Mouse (Mus musculus): ENCODE measurements around the gene Mindy1.
"Not testable (repeated sequence)": the region's sequence is repeated elsewhere in the genome, so short reads cannot be mapped to it uniquely, and the experiment has no call there.

Gene Mindy1

DNA sequence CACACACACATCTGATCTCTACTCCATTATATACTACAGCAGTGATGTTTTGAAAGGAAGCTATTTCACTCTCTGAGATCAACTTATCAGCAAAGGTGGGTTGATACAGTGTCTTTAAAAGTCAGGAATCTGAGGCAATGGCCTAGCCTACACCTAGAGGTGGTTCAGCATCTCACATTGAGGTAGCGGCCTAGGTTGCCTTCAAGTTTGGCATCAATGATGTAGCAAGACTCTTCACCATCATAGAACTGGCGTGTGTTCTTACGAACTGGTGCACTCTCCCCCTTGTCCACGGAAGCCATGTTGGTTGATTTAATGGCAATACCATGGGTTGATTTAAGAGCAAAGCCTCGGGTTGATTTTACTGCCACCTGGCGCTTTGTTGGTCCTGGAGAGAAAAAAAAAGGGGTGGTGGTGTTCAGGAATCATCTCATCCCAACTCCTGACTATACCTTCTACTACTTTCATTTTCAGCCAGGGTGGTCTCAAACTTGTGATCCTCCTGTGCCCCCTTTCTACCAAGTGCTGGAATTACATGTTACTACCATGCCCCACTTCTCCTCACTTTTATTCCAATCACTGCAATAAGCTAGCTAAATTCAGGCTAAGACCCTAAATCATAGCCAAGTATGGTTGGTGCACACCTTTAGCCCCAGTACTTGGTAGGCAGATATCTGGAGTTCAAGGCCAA is 43.5 kb downstream of the Mindy1 start:
- DNase-seq = no peak

DNA sequence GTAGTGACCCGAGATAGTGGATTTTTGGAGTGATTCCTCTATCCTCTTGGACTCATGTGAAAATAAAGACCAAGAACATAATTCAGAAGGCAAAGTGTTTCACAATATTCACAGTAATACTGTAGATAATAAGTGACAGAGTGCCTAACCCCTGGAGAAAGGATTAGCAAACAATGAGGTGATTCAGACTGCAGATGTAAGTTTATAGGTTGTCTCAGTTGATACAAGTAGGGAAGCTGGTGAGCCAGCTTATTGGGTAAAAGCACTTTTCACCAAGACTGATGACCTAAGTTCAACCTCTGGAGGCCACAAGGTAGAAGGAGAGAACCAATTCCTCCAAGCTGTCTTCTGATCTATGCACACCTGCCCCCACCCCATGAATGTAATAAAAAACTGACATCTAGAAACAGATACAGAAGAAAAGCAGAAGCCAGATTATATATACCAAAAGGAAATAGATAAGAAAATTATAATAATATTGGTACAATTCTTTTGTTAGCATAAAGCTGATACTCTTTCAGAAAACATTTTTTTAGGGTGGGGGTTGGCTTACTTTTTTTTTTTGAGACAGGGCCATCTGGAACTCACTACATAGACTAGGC is 47.8 kb downstream of the Mindy1 start:
- DNase-seq = no peak

DNA sequence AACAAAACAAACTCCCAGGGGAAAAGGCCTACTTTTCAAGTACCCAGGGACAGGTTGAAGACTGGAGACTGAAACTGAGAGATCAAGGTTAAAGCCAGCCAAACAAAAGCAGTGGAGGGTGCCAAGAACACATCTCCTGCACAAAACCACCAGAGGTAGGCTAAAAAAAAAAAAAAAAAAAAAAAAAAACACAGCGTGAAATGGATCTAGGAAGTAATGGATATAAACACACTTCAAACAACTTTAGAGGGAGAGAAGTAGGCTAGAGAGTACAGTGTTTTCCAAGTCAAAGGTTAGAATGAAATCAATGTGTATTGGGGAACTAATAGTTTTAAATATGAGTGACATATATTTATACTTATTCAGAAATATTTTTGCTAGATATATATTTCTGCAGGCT is 50.4 kb downstream of the Mindy1 start:
- no peak for DNase-seq

DNA sequence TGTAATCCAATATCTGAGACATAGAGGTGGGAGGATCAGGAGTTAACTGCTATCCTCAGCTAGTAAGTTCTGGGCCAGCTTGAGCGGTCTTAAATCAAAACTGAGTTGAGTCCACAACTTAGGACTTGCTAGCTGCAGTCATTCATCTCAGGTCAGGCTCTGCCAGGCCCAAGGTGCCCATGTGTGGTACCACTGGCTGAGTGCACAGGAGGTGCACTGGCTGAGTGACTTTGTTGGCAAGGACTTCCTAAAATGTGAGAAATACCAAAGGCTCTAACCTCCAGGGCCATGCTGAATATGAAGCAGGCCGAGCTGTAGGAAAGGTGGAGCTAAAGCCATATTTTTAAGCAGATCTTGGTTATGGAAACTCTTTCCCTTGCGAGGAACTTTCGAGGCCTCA is 56.2 kb downstream of the Mindy1 start:
- no peak for DNase-seq

DNA sequence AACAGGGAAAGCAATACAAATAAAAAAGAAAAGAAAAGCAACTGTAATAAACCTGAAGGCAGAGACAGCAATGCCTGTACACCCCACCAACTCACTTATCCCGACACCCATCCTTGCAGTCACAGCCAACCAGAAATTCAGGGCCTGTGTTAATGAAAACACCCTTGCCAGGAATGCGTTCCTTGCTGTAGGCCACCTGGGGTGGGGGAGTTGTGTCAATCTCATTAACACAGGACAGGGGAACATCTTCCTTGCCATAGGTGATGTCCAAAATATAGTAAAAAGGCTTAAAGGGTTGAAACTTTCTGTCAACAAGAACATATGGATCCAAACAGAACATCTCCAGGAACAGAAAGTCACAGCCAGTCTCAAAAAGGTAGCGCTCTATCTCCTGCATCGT is 57.1 kb downstream of the Mindy1 start:
- no peak for DNase-seq

DNA sequence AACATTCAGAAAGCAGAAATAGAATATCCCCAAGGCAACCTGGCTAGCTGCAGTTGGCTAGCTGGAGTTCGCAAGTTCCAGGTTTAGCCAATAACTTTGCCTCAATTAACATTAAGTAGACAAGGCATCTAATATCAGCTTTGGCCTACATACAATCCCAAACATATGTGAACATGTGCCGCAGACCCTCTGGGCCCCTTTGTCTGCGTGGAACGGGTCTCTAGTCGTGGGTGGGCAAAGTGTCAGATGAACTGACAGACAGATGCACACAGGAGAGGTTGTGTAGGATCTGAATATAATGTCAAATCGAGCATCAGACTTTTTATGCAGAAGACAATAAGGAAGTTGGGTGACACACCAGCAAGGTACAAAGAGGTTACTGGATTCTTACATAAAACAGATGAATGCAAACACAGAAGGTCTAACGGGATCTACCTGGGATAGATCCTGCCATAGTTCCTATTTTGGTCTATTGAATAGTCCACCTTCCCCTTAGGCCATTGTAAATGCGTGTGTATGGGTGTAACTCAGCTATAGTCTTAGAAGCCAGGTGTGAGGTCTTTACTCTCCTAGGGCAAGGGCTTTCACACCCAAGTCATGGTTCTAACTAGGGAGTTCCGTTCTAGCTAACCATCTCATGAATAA is 62.3 kb downstream of the Mindy1 start:
- not testable (repeated sequence) for DNase-seq

All from cerebellum, adult 11 months (tissue).